Mouse (Mus musculus) myocyte (in vitro differentiated cells): ENCODE measurements around the gene Pdlim7.

Source experiments
- MAX ChIP-seq: IDR thresholded peaks from one replicate; pipeline ENCODE4 v1.6.1; 2011; ENCODE audit warnings: low read depth, mild to moderate bottlenecking, control low read depth
- MYOG ChIP-seq, 3 experiments: IDR thresholded peaks; one replicate each; pipeline ENCODE4 v1.6.1; 2011; ENCODE audit warnings: control low read depth in 2 of 3, low read depth in 2 of 3, mild to moderate bottlenecking in 2 of 3; ENCODE audit not compliant: insufficient read length in 2 of 3, control insufficient read depth in 1 of 3, insufficient read depth in 1 of 3
- POLR2A ChIP-seq: IDR thresholded peaks from one replicate; pipeline ENCODE4 v1.6.1; 2011; ENCODE audit warnings: low read depth, mild to moderate bottlenecking, control low read depth, moderate library complexity; ENCODE audit not compliant: insufficient read length

GRCm38 (mm10) chr13:55508531-55508930 is 4.9 kb downstream of the Pdlim7 start:
- no peak for TF ChIP-seq MAX
- no peak for TF ChIP-seq POLR2A
- no peak for TF ChIP-seq MYOG (IDR thresholded peaks at IDR 0.05; ENCODE audit: control insufficient read depth in 1 of 3, insufficient read depth in 1 of 3, insufficient read length in 2 of 3, low read depth in 2 of 3)
